Mouse (Mus musculus): ENCODE data around the gene Mum1.

Gene Mum1

DNA sequence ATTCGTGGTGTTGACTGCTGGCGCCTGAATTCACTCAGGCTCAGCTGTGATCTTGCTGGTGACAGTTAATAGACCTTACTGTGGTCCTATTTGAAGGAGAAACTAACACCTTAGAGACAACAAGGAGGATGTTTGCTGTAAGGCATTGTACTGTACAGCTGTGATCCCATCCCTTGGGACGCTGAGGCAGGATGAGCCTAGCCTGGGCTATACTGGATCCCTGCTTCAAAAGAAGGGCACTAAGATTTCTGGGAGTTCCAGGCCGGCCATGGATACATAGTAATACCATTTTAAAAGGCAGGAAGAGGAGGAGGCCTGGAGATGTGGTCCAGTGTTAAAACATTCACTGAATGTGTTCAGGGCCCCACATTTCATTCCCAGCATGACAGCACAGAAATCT lies 24.3 kb downstream of the Mum1 start:
- DNase-seq (ENCODE audit: low spot score): no peak

- DNase-seq (ENCODE audit: low spot score): no peak
These were observed 25.8 kb downstream of the Mum1 start for GRCm38 (mm10) chr10:80252011-80252410.

GRCm38 (mm10) chr10:80252493-80253274 lies 26.4 kb downstream of the Mum1 start:
- DNase-seq (ENCODE audit: low spot score): no peak

GRCm38 (mm10) chr10:80253551-80253950 lies 27.3 kb downstream of the Mum1 start:
- no peak for DNase-seq (ENCODE audit: low spot score)

- DNase-seq (ENCODE audit: low spot score): no peak
These were observed 28.4 kb downstream of the Mum1 start for GRCm38 (mm10) chr10:80254331-80255297.

DNA sequence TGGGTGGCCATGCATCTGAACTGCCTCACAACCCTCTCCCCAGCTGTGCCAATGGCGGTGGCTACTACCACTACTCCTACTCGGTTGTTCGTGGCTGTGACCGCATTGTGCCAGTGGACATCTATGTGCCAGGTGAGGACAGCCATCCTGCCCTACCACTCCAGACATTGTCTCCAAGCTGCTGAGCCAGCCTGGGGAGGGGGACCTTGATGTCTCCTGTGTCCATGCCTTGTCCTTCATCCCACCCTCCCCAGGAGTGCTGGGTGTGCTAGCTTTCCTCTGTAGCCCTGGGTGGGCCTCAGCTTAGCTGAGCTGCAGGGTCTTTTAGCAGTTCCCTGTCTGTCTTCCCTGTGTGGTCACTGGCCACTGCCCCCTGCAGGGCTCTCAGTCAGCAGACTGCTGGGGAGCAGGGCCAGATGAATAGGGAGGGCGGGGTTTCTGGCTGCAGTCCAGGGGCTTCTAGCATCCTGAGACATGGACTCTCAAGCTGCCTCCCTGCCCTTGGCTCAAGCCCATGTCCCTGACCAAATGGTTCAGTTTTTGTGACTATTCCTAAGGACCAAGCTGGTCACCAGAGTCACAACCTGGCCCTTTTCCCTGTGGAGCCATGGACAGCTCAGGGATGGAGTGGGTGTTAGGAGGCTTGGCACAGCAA lies 29.8 kb downstream of the Mum1 start:
- DNase-seq (ENCODE audit: low spot score): no peak

GRCm38 (mm10) chr10:80257936-80258335 lies 31.7 kb downstream of the Mum1 start:
- no peak for DNase-seq (ENCODE audit: low spot score)

- DNase-seq (ENCODE audit: low spot score): no peak
These were observed 32.7 kb downstream of the Mum1 start for GRCm38 (mm10) chr10:80258752-80259462.

DNA sequence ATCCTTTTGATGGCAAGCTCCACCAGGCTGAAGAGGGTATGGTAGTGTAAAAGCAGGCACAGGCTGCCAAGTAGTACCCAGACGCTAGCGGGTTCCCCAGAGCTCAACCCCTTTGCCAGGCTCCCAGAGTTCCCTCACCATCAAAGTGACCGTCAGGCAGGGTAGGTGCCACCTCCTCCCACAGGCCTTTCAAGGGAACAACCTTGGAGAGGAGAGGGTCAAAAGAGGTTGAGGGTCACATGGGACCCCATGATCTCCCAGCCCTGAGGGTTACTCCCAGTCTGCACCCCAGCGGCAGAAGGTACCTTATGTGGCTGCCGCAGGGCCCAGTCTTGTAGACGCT lies 33.2 kb downstream of the Mum1 start:
- no peak for DNase-seq (ENCODE audit: low spot score)

DNA sequence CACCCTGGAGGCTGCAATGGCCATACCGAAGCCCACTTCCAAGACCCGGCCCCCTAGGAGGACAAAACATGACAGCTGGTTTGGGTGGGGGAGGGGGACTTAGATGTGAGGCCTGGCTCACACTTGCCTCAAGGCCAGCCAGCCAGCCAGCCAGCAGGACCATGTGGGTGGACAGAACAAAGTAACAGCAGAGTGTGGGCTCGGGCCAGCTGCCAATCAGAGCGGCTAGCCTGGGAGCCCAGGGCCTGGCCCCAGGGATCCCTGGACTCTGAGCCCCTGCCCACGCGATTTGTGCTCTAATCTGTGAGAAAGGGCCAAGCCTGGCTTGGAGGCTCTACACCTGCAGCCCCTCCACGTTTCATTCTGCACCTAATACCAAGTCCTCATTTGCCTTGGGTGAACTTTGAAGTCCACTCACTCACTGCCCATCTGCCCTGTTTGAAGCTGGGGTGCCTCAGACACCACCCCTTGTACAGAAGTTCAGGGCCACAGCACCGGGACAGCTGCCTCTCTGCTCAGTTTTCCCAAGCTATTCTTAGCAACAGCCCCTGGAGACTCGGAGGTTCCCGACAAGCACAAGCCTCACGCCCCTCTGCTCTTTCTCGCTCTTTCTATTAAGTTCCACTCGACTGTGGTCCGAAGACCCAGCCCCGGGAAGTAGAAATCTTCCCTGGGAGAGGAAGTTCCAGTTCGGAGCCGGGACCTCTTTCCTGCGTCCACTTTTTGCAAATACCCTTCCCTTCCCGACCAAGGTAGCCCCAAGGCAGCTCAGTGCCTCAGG lies 33.8 kb downstream of the Mum1 start:
- DNase-seq (ENCODE audit: low spot score): peak; percentile 68

DNA sequence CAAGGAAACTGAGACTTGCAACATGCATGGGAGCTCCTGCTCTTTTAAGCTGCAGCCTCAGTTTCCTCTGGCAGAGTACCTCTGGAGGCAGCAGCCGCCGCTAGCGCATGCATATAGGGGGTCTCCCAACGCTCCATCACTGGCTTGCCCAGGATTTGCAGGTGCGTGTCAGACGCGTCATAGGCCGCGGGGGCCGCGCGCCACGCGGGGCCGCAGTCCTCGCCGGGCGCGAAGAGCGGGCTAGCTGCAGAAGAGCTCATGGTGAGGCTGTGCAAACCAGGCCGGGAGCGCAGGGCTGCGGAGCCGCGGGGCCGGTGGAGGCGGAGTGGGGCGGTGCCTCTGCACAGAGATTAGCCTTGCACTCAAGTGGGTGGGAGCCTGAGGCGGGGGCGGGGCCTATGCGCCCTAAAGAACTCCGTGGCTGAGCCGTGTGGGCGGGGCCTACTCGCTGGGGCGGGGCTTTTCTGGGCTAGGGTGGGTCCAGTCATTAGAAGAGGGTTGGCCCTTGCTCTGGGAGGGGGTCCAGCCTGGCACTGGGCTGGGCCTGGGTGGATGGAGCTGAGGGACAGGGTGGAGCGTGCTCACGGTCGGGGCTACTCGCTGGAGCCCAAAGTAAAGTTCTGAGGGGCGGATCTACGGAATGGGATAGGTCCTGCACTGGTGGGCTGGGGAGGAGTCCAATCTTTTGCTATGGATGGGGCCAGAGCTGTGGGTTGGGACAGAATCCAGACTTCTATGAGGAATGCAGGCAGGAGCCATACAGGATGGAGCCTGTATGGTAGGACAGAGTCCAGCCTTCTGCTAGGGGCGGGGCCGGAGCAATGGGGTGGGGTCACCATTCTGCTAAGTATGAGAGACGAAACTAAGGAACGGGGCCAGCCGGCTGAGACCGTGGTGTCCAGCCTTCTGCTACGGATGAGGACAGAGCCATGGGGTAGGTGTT lies 34.7 kb downstream of the Mum1 start, which contains the start of the genes Gamt and Dazap1:
Gene Gamt (minus strand): TSS at position 371 of the 943 bp plus-strand sequence.
Gene Dazap1 (plus strand): TSS at position 845 of the 943 bp plus-strand sequence.
- peak; percentile 97 for DNase-seq (ENCODE audit: low spot score)

GRCm38 (mm10) chr10:80261585-80261968 lies 35.3 kb downstream of the Mum1 start:
- DNase-seq (ENCODE audit: low spot score): peak; percentile 97

- no peak for DNase-seq (ENCODE audit: low spot score)
These were observed 35.9 kb downstream of the Mum1 start for GRCm38 (mm10) chr10:80262169-80262568.

- no peak for DNase-seq (ENCODE audit: low spot score)
These were observed 36.6 kb downstream of the Mum1 start for GRCm38 (mm10) chr10:80262776-80263365.

- DNase-seq (ENCODE audit: low spot score): peak; percentile 99
These were observed 38.3 kb downstream of the Mum1 start for GRCm38 (mm10) chr10:80264341-80265148.

DNA sequence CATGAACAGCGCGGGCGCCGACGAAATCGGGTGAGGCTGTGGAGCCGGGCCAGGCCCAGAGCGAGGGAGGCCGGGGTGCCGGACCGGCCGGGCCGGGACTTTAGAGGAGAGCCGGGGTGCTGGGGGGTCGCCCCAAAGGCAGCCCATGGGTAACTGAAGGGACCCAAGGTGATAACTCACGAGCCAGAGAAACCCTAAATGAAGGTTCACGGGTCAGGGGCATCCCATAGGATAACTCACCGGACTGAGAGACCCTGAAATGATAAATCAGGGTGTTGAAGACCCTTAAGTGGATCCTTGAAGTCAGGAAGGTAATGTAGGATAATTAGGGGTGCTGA lies 38.9 kb downstream of the Mum1 start:
- DNase-seq (ENCODE audit: low spot score): no peak

DNA sequence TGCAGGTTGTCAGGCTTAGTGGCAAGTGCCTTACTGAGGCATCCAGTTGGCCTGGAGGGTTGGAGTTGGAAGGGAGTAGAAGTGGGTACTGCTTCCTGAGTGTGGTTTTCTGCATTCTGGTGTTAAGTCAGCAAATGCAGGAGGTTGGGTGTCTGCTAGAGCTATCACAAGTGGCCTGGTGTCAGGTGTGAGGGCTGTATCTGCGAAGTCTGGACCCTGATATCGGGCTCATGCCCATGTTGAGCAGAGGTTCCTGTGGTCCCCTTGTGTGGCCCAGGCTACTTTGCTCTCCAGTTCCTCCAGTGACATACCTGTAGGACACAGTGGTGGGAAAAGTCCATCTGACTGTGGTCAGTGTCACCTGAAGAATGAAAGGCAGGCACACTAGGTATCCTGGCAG lies 43.9 kb downstream of the Mum1 start:
- no peak for DNase-seq (ENCODE audit: low spot score)

GRCm38 (mm10) chr10:80270734-80271181 lies 44.5 kb downstream of the Mum1 start:
- DNase-seq (ENCODE audit: low spot score): no peak
